In the genomic region with DNA sequence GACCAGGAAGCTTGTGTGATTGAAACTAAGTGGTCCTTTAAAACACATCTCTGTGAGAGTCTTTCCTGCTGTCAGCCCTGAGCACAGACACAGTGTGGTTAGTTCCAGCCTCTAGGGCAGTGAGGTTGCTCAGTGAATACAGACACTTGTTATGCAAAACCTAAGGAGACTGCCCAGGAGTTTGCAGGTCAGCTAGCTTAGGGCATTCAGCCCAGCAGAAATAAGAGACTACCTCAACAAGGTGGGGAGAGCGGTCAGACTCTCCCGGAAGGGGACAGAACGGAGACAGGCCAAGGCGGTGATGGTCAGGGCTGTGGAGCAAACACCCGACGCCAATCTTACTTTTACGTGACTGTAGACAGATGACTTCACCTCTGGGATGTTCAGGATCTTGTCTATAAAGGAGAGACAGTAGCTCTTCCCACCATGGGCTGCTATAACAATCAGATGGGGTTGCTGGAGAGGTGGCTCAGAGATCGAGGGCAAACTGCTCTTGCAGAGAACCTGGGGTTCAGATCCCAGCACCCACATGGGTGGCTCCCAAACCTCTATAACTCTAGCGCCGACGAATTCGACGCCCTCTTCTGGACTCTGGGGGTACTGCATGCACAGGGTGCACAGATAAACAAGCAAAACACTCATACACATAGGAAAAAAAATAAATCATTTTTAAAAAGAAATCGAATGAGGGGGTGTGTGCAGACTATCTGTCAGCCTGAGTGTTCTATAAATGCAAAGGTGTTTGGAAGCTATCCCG, we compare ENCODE assay signal across 10 mouse cellular contexts. TPM values are rescaled to one million over a fixed set of nuclear protein-coding genes. Genes with fewer than 3 reads are reported as not detected.
DNase-seq lines count a peak whose midpoint lies in the region; ATAC-seq and TF ChIP-seq lines count a peak whose summit lies in the region.
"Had no signal": no experiment of that assay in that cellular context is flagged by ENCODE, and none has a peak within 500 bp of the region (broad histone marks: within the 10 kb centered on the region; RNA-seq: fewer than 3 reads in every experiment).

No protein-coding gene starts in this region.

- no peak for TF ChIP-seq POLR2A in spleen, adult 2 months (IDR thresholded peaks at IDR 0.05; ENCODE audit: low read depth, low read length)
- TF ChIP-seq POLR2A in small intestine, adult 2 months (IDR thresholded peaks at IDR 0.05; ENCODE audit: low read depth, low read length), result no peak

- no peaks in the 10 kb centered on the region for H3K36me3 ChIP-seq in hindbrain, postnatal 0 days (ENCODE audit: insufficient read depth, low read length)
- no peaks in the 10 kb centered on the region for H3K36me3 ChIP-seq in hindbrain, embryonic 11.5 days (ENCODE audit: control insufficient read depth, insufficient read depth, low read length)
- peaks cover 26% of the 10 kb centered on the region for H3K36me3 ChIP-seq in spleen, adult 2 months (ENCODE audit: control insufficient read depth, insufficient read depth, low read length)
- H3K36me3 ChIP-seq in small intestine, adult 2 months (ENCODE audit: control insufficient read depth, insufficient read depth, low read length), result no peaks in the 10 kb centered on the region
- H3K36me3 ChIP-seq: limb, embryonic 10.5 days had no signal

- no peak overlapping the region for H3K9ac ChIP-seq in hindbrain, postnatal 0 days (replicated peaks; ENCODE audit: low read length)
- H3K9ac ChIP-seq in hindbrain, embryonic 11.5 days (ENCODE audit: low read depth, low read length), result no peak overlapping the region
- H3K9ac ChIP-seq: hindbrain, embryonic 14.5 days had no signal

- TF ChIP-seq CTCF in hindbrain, postnatal 0 days (IDR thresholded peaks at IDR 0.05; ENCODE audit: low read depth), result peak; percentile 36
- TF ChIP-seq CTCF in spleen, adult 2 months (IDR thresholded peaks at IDR 0.05; ENCODE audit: extremely low read depth, insufficient read depth, insufficient read length, insufficient replicate concordance), result peak; percentile 30; the same call in 1 of the 2 replicates
- TF ChIP-seq CTCF in Patski (IDR thresholded peaks at IDR 0.05), result peak; percentile 49
- TF ChIP-seq CTCF in small intestine, adult 2 months (IDR thresholded peaks at IDR 0.05; ENCODE audit: extremely low read depth, insufficient read length, insufficient replicate concordance, low read depth, low read length), result peak; percentile 42; the same call in 1 of the 2 replicates

- CTCF ChIA-PET in Patski (lab: Charles Lee), result interaction anchor here (1.2 to 1.7 kb wide), 4 partner anchors 11 to 57 kb away, joined by 3 to 5 read pairs (median 4); no protein-coding TSS in a partner anchor

- H3K9me3 ChIP-seq in hindbrain, postnatal 0 days (ENCODE audit: low read length), result no peaks in the 10 kb centered on the region
- H3K9me3 ChIP-seq in hindbrain, embryonic 11.5 days (ENCODE audit: control insufficient read depth, low read length), result no peaks in the 10 kb centered on the region
- H3K9me3 ChIP-seq: limb, embryonic 10.5 days had no signal

- no peaks in the 10 kb centered on the region for H3K27me3 ChIP-seq in hindbrain, postnatal 0 days (ENCODE audit: insufficient read depth, low read length)
- no peaks in the 10 kb centered on the region for H3K27me3 ChIP-seq in hindbrain, embryonic 11.5 days (ENCODE audit: control insufficient read depth, insufficient read depth, low read length)
- H3K27me3 ChIP-seq in spleen, adult 2 months (ENCODE audit: control insufficient read depth, insufficient read depth, low read length), result no peaks in the 10 kb centered on the region
- peaks cover 16% of the 10 kb centered on the region for H3K27me3 ChIP-seq in Patski
- H3K27me3 ChIP-seq in small intestine, adult 2 months (ENCODE audit: control insufficient read depth, insufficient read depth, low read length), result no peaks in the 10 kb centered on the region

- no peak overlapping the region for H3K4me2 ChIP-seq in hindbrain, postnatal 0 days (ENCODE audit: low read depth, low read length)
- H3K4me2 ChIP-seq in hindbrain, embryonic 11.5 days (replicated peaks; ENCODE audit: low read depth, low read length), result no peak overlapping the region
- H3K4me2 ChIP-seq: hindbrain, embryonic 14.5 days had no signal

- in situ Hi-C loops in Patski (cut with MboI; ENCODE audit: low pct_unique_long_range_greater_than_20kb), result no loop called here

- H3K4me1 ChIP-seq in hindbrain, postnatal 0 days (ENCODE audit: insufficient read depth, low read length), result no peaks in the 10 kb centered on the region; the same call in 1 of the 2 replicates
- H3K4me1 ChIP-seq in hindbrain, embryonic 11.5 days (replicated peaks; ENCODE audit: control insufficient read depth, insufficient read depth, low read length), result no peaks in the 10 kb centered on the region
- H3K4me1 ChIP-seq in spleen, adult 2 months (ENCODE audit: control insufficient read depth, insufficient read depth, insufficient read length), result peaks cover 8% of the 10 kb centered on the region; the same call in 1 of the 2 replicates
- H3K4me1 ChIP-seq in small intestine, adult 2 months (ENCODE audit: control insufficient read depth, insufficient read depth, insufficient read length, low read length), result peaks cover 6% of the 10 kb centered on the region; the same call in 1 of the 2 replicates

- no peak overlapping the region for H3K4me3 ChIP-seq in hindbrain, postnatal 0 days (ENCODE audit: low read length)
- no peak overlapping the region for H3K4me3 ChIP-seq in hindbrain, embryonic 11.5 days (ENCODE audit: low read depth, low read length)
- no peak overlapping the region for H3K4me3 ChIP-seq in spleen, adult 2 months (ENCODE audit: extremely low read depth, insufficient read depth, insufficient read length)
- no peak overlapping the region for H3K4me3 ChIP-seq in small intestine, adult 2 months (ENCODE audit: low read depth, low read length)
- H3K4me3 ChIP-seq: limb, embryonic 10.5 days had no signal

- DNase-seq in hindbrain, postnatal 0 days (ENCODE audit: low spot score), result no peak
- DNase-seq in hindbrain, embryonic 11.5 days (ENCODE audit: low spot score), result no peak
- DNase-seq in spleen, adult 2 months (ENCODE audit: low read depth in 1 of 2, low spot score in 2 of 2), result no peak
- no peak for DNase-seq in spleen, postnatal 36 days (ENCODE audit: low spot score in 2 of 2)
- DNase-seq in Patski (ENCODE audit: low read depth, low spot score), result no peak
- no peak for DNase-seq in cerebellum, postnatal 14 days
- DNase-seq: thymus, postnatal 25 days had no signal

- no peak for ATAC-seq in hindbrain, postnatal 0 days
- no peak for ATAC-seq in hindbrain, embryonic 11.5 days (ENCODE audit: low FRiP score)
- ATAC-seq in Patski, result no peak

- H3K27ac ChIP-seq in hindbrain, postnatal 0 days, result no peak overlapping the region
- H3K27ac ChIP-seq in hindbrain, embryonic 11.5 days (ENCODE audit: low read depth, low read length), result no peak overlapping the region
- no peak overlapping the region for H3K27ac ChIP-seq in spleen, adult 2 months (ENCODE audit: insufficient read depth, low read length)
- no peak overlapping the region for H3K27ac ChIP-seq in small intestine, adult 2 months (ENCODE audit: insufficient read depth, low read depth, low read length)
- H3K27ac ChIP-seq: hindbrain, embryonic 14.5 days; limb, embryonic 10.5 days had no signal

- WGBS in hindbrain, postnatal 0 days, result 69% methylated on average over 15 of the region's 15 CpGs
- 62% methylated on average over 15 of the region's 15 CpGs for WGBS in hindbrain, embryonic 11.5 days
- 88% methylated on average over 15 of the region's 15 CpGs for WGBS in spleen, adult 2 months
- 82% methylated on average over 15 of the region's 15 CpGs for WGBS in small intestine, adult 2 months

- POLR2A ChIA-PET in Patski (lab: Charles Lee), result no interaction called here

RNA-seq across cellular contexts. Expression of gene Rcsd1, which starts 30.5 kb away (rescaled TPM):
- total RNA-seq in hindbrain, postnatal 0 days (2014; rRNA removed), result 6.0 and 9.0 TPM in 2 replicates
- 8.5 and 9.2 TPM in 2 replicates for polyA plus RNA-seq in hindbrain, postnatal 0 days (2015; fragmentation: Nextera tagmentation; extraction: Ambion mirVana)
- polyA plus RNA-seq in hindbrain, embryonic 11.5 days (2014; fragmentation: Nextera tagmentation; extraction: Ambion mirVana), result 8.5 and 9.4 TPM in 2 replicates
- 68.3 and 73.9 TPM in 2 replicates for polyA plus RNA-seq in spleen, adult 2 months (2012; rRNA removed)
- polyA plus RNA-seq in Patski (2021), result 0.24 TPM
- polyA plus RNA-seq in small intestine, adult 2 months (2012; rRNA removed), result 4.7 and 9.2 TPM in 2 replicates

RNA-seq across cellular contexts. Expression of gene Mpzl1, which starts 44.7 kb away (rescaled TPM):
- 30.2 and 42.8 TPM in 2 replicates for total RNA-seq in hindbrain, postnatal 0 days (2014; rRNA removed)
- polyA plus RNA-seq in hindbrain, postnatal 0 days (2015; fragmentation: Nextera tagmentation; extraction: Ambion mirVana), result 140 and 145 TPM in 2 replicates
- polyA plus RNA-seq in hindbrain, embryonic 11.5 days (2014; fragmentation: Nextera tagmentation; extraction: Ambion mirVana), result 149 and 150 TPM in 2 replicates
- polyA plus RNA-seq in spleen, adult 2 months (2012; rRNA removed), result 15.3 and 15.9 TPM in 2 replicates
- polyA plus RNA-seq in Patski (2021), result 35.3 TPM
- 15.4 and 24.8 TPM in 2 replicates for polyA plus RNA-seq in small intestine, adult 2 months (2012; rRNA removed)
